Mouse (Mus musculus): Measurements from ENCODE around the gene Tmem259. TPM values are rescaled to one million over a fixed set of nuclear protein-coding genes. Genes with fewer than 3 reads are reported as not detected.

Gene Tmem259
- polyA plus RNA-seq (2012), result 308 and 394 TPM in 2 replicates

- no peak for TF ChIP-seq GATA1 (IDR thresholded peaks at IDR 0.05; ENCODE audit: low read length)
These were observed at the start of gene Tmem259 for GRCm38 (mm10) chr10:79984195-79984816. Gene Tmem259, minus strand, starts transcription at chr10:79984330.

- TF ChIP-seq GATA1 (IDR thresholded peaks at IDR 0.05; ENCODE audit: low read length), result no peak
These were observed 48.8 kb upstream of the Tmem259 start for GRCm38 (mm10) chr10:80032799-80033480.

- TF ChIP-seq GATA1 (IDR thresholded peaks at IDR 0.05; ENCODE audit: low read length), result no peak
These were observed 46.6 kb upstream of the Tmem259 start for GRCm38 (mm10) chr10:80030736-80031135.

GRCm38 (mm10) chr10:80030191-80030590 is 46.1 kb upstream of the Tmem259 start:
- TF ChIP-seq GATA1 (IDR thresholded peaks at IDR 0.05; ENCODE audit: low read length), result no peak

- TF ChIP-seq GATA1 (IDR thresholded peaks at IDR 0.05; ENCODE audit: low read length), result no peak
These were observed 44.4 kb upstream of the Tmem259 start for GRCm38 (mm10) chr10:80028521-80028846.

GRCm38 (mm10) chr10:80027681-80028520 is 43.8 kb upstream of the Tmem259 start:
- TF ChIP-seq GATA1 (IDR thresholded peaks at IDR 0.05; ENCODE audit: low read length), result no peak

- no peak for TF ChIP-seq GATA1 (IDR thresholded peaks at IDR 0.05; ENCODE audit: low read length)
These were observed 41.8 kb upstream of the Tmem259 start for GRCm38 (mm10) chr10:80025889-80026288.

GRCm38 (mm10) chr10:80025463-80025862 is 41.3 kb upstream of the Tmem259 start:
- TF ChIP-seq GATA1 (IDR thresholded peaks at IDR 0.05; ENCODE audit: low read length), result no peak

GRCm38 (mm10) chr10:80025044-80025347 is 40.9 kb upstream of the Tmem259 start:
- TF ChIP-seq GATA1 (IDR thresholded peaks at IDR 0.05; ENCODE audit: low read length), result no peak

- TF ChIP-seq GATA1 (IDR thresholded peaks at IDR 0.05; ENCODE audit: low read length), result no peak
These were observed 40.3 kb upstream of the Tmem259 start for GRCm38 (mm10) chr10:80024229-80025043.

- TF ChIP-seq GATA1 (IDR thresholded peaks at IDR 0.05; ENCODE audit: low read length), result no peak
These were observed 39.6 kb upstream of the Tmem259 start for GRCm38 (mm10) chr10:80023758-80024157.

GRCm38 (mm10) chr10:80022806-80023205 is 38.7 kb upstream of the Tmem259 start:
- no peak for TF ChIP-seq GATA1 (IDR thresholded peaks at IDR 0.05; ENCODE audit: low read length)

GRCm38 (mm10) chr10:80022164-80022563 is 38.0 kb upstream of the Tmem259 start:
- no peak for TF ChIP-seq GATA1 (IDR thresholded peaks at IDR 0.05; ENCODE audit: low read length)

GRCm38 (mm10) chr10:80021320-80021641 is 37.2 kb upstream of the Tmem259 start:
- TF ChIP-seq GATA1 (IDR thresholded peaks at IDR 0.05; ENCODE audit: low read length), result no peak

- TF ChIP-seq GATA1 (IDR thresholded peaks at IDR 0.05; ENCODE audit: low read length), result no peak
These were observed 36.6 kb upstream of the Tmem259 start for GRCm38 (mm10) chr10:80020603-80021319.

All from G1E-ER4 (cell line).